ENCODE assay signal across 18 mouse cellular contexts in the genomic region with DNA sequence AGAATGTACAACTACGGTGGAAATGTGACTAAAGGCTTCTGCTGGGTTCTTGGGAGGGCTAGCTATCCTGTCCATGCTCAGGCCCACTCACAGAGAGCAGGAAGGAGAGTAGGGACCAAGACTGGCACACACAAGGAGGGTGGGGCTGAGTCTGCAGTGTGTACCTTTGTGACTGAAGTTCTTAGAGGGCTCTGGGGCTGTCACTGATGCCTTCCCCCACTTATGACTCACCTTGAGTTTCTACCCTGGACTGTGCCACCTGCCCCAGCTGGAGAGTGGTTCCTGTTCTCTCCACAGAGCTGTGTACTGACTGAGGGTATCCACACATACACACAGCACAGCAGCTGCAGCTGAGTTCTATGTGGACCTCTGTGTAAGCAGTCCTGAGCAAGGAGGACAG.
"Had no signal": no experiment of that assay in that cellular context is flagged by ENCODE, and none has a peak within 500 bp of the region (broad histone marks: within the 10 kb centered on the region; RNA-seq: fewer than 3 reads in every experiment).

No protein-coding gene starts in this region.

- ATAC-seq: liver, postnatal 0 days; lung, postnatal 0 days had no signal

- DNase-seq: liver, embryonic 13.5 days; liver, postnatal 0 days; lung, adult 2 months; lung, postnatal 14 days; lung, postnatal 36 days; right cerebral cortex, postnatal 14 days; thymus, adult 18-20 months; thymus, postnatal 14 days; thymus, postnatal 36 days had no signal

- H3K36me3 ChIP-seq: liver, embryonic 13.5 days; liver, embryonic 15.5 days; lung, embryonic 15.5 days; midbrain, embryonic 12.5 days; neural tube, embryonic 12.5 days; stomach, embryonic 15.5 days had no signal

- H3K4me3 ChIP-seq: liver, embryonic 13.5 days; liver, embryonic 15.5 days; lung, embryonic 15.5 days; megakaryocyte, embryonic 14.5 days; midbrain, embryonic 12.5 days; neural tube, embryonic 12.5 days; stomach, embryonic 15.5 days had no signal

- H3K4me2 ChIP-seq: liver, embryonic 11.5 days; liver, embryonic 13.5 days; liver, embryonic 15.5 days; lung, embryonic 15.5 days; midbrain, embryonic 12.5 days; neural tube, embryonic 12.5 days; stomach, embryonic 15.5 days had no signal

- H3K4me1 ChIP-seq: liver, embryonic 13.5 days; liver, embryonic 15.5 days; lung, embryonic 15.5 days; megakaryocyte, embryonic 14.5 days; neural tube, embryonic 12.5 days; stomach, embryonic 15.5 days had no signal

- H3K27ac ChIP-seq: liver, embryonic 13.5 days; liver, embryonic 15.5 days; lung, embryonic 15.5 days; macrophage; midbrain, embryonic 12.5 days; neural tube, embryonic 12.5 days; stomach, embryonic 15.5 days had no signal

- H3K9ac ChIP-seq: liver, embryonic 13.5 days; liver, embryonic 15.5 days; liver, postnatal 0 days; lung, embryonic 15.5 days; midbrain, embryonic 12.5 days; neural tube, embryonic 12.5 days; stomach, embryonic 15.5 days had no signal

- H3K9me3 ChIP-seq: liver, embryonic 13.5 days; liver, embryonic 15.5 days; lung, embryonic 15.5 days; midbrain, embryonic 12.5 days; neural tube, embryonic 12.5 days; stomach, embryonic 15.5 days had no signal

- H3K27me3 ChIP-seq: liver, embryonic 13.5 days; liver, embryonic 15.5 days; lung, embryonic 15.5 days; megakaryocyte, embryonic 14.5 days; midbrain, embryonic 12.5 days; neural tube, embryonic 12.5 days; stomach, embryonic 15.5 days had no signal
